ENCODE assay signal across 20 mouse cellular contexts in the genomic region with DNA sequence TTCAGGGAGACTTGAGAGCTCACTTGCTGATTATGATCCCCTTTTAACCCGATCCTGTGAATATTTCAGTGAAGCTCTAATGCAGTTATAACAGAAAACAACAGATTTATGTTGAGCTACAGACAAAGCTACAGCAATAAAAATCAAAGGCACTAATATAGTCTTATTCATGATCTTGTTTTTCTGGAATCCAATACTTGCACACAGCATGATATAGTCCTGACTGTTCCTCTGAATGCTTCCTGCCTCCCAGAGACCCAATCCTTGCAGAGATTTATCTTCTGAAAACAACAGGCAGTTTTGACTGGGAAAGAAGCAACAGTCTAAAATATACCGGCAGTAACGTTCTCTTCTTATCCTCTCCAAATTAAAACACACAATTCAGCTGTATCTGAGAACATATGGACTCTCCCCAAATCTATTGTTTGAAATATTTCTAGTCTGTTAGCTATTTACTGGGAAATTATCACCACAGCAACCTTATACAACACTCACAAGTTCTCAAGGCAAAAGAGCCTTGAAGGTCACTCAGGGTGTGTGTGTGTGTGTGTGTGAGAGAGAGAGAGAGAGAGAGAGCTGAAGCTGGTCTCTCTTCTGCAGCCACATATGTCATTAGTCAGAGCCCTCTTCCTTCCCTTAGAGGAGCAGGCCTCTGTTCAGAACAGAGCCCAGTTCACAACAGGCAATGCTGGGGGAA. TPM values are rescaled to one million over a fixed set of nuclear protein-coding genes. Genes with fewer than 3 reads are reported as not detected.
DNase-seq lines count a peak whose midpoint lies in the region; ATAC-seq and TF ChIP-seq lines count a peak whose summit lies in the region.
"Had no signal": no experiment of that assay in that cellular context is flagged by ENCODE, and none has a peak within 500 bp of the region (broad histone marks: within the 10 kb centered on the region; RNA-seq: fewer than 3 reads in every experiment).

No protein-coding gene starts in this region.

- WGBS in intestine, embryonic 14.5 days, result 47% methylated on average over 3 of the region's 3 CpGs
- 50% methylated on average over 3 of the region's 3 CpGs for WGBS in intestine, embryonic 16.5 days
- 40% methylated on average over 3 of the region's 3 CpGs for WGBS in lung, embryonic 14.5 days
- WGBS in embryonic facial prominence, embryonic 10.5 days, result 71% methylated on average over 3 of the region's 3 CpGs
- 28% methylated on average over 3 of the region's 3 CpGs for WGBS in embryonic facial prominence, embryonic 15.5 days

- DNase-seq in intestine, embryonic 14.5 days (ENCODE audit: low spot score), result no peak
- DNase-seq in lung, embryonic 14.5 days, result no peak
- DNase-seq in lung, postnatal 4 days, result no peak
- DNase-seq in embryonic facial prominence, embryonic 10.5 days (ENCODE audit: low spot score), result no peak
- no peak for DNase-seq in right cerebral cortex, postnatal 10 days (ENCODE audit: low spot score in 2 of 2)
- DNase-seq in cerebellum, adult 9-11 months, result no peak
- DNase-seq: B cell, adult 2 months; cerebellum, adult 18-20 months; cerebellum, postnatal 36 days; forebrain, postnatal 0 days; gastrocnemius, postnatal 36 days; kidney, adult 18-20 months; liver; liver, postnatal 0 days; thymus, postnatal 25 days had no signal

- TF ChIP-seq CTCF in lung, embryonic 14.5 days (IDR thresholded peaks at IDR 0.05; ENCODE audit: low read depth), result no peak

- H3K36me3 ChIP-seq in intestine, embryonic 14.5 days (ENCODE audit: control insufficient read depth, insufficient read depth, low read length), result no peaks in the 10 kb centered on the region
- no peaks in the 10 kb centered on the region for H3K36me3 ChIP-seq in intestine, embryonic 16.5 days (ENCODE audit: control insufficient read depth, insufficient read depth, low read length)
- no peaks in the 10 kb centered on the region for H3K36me3 ChIP-seq in lung, embryonic 14.5 days (ENCODE audit: insufficient read depth)
- H3K36me3 ChIP-seq in embryonic facial prominence, embryonic 10.5 days (replicated peaks), result no peaks in the 10 kb centered on the region
- H3K36me3 ChIP-seq in embryonic facial prominence, embryonic 15.5 days, result no peaks in the 10 kb centered on the region
- H3K36me3 ChIP-seq: midbrain, embryonic 13.5 days had no signal

- no peak overlapping the region for H3K4me3 ChIP-seq in intestine, embryonic 14.5 days (ENCODE audit: low read depth, low read length)
- no peak overlapping the region for H3K4me3 ChIP-seq in intestine, embryonic 16.5 days (ENCODE audit: low read length)
- no peak overlapping the region for H3K4me3 ChIP-seq in lung, embryonic 14.5 days (ENCODE audit: low read depth, low read length)
- no peak overlapping the region for H3K4me3 ChIP-seq in embryonic facial prominence, embryonic 10.5 days
- H3K4me3 ChIP-seq in embryonic facial prominence, embryonic 15.5 days (replicated peaks), result no peak overlapping the region
- H3K4me3 ChIP-seq: midbrain, embryonic 13.5 days had no signal

- no peak overlapping the region for H3K4me2 ChIP-seq in intestine, embryonic 14.5 days (ENCODE audit: low read length)
- H3K4me2 ChIP-seq in intestine, embryonic 16.5 days (ENCODE audit: low read depth, low read length), result no peak overlapping the region
- no peak overlapping the region for H3K4me2 ChIP-seq in lung, embryonic 14.5 days
- no peak overlapping the region for H3K4me2 ChIP-seq in embryonic facial prominence, embryonic 15.5 days (replicated peaks)
- H3K4me2 ChIP-seq: hindbrain, embryonic 14.5 days; midbrain, embryonic 13.5 days had no signal

- H3K4me1 ChIP-seq in intestine, embryonic 14.5 days (replicated peaks; ENCODE audit: control insufficient read depth, insufficient read depth, low read length), result 0 out of 2 replicates have a peak, but pooled peaks cover 6% of the 10 kb centered on the region
- no peaks in the 10 kb centered on the region for H3K4me1 ChIP-seq in intestine, embryonic 16.5 days (ENCODE audit: control insufficient read depth, insufficient read depth, low read length)
- no peaks in the 10 kb centered on the region for H3K4me1 ChIP-seq in lung, embryonic 14.5 days (ENCODE audit: insufficient read depth)
- H3K4me1 ChIP-seq in embryonic facial prominence, embryonic 10.5 days, result peaks cover 19% of the 10 kb centered on the region
- H3K4me1 ChIP-seq in embryonic facial prominence, embryonic 15.5 days, result no peaks in the 10 kb centered on the region; the same call in 1 of the 2 replicates
- H3K4me1 ChIP-seq: midbrain, embryonic 13.5 days had no signal

- no peak for ATAC-seq in intestine, embryonic 14.5 days (replicated peaks; ENCODE audit: low FRiP score, low TSS enrichment, low read depth)
- no peak for ATAC-seq in intestine, embryonic 16.5 days
- ATAC-seq in lung, embryonic 14.5 days (ENCODE audit: insufficient read depth), result peak; percentile 54; the same call in 1 of the 2 replicates
- ATAC-seq in embryonic facial prominence, embryonic 15.5 days (ENCODE audit: insufficient number of reproducible peaks, low FRiP score, low TSS enrichment, low read depth), result no peak
- ATAC-seq: forebrain, postnatal 0 days; liver, postnatal 0 days; midbrain, embryonic 13.5 days had no signal

- no peaks in the 10 kb centered on the region for H3K9me3 ChIP-seq in intestine, embryonic 14.5 days (ENCODE audit: control insufficient read depth, low read length)
- no peaks in the 10 kb centered on the region for H3K9me3 ChIP-seq in intestine, embryonic 16.5 days (ENCODE audit: control insufficient read depth, low read length)
- H3K9me3 ChIP-seq in lung, embryonic 14.5 days (ENCODE audit: low read depth, low read length), result no peaks in the 10 kb centered on the region
- H3K9me3 ChIP-seq in embryonic facial prominence, embryonic 10.5 days, result no peaks in the 10 kb centered on the region
- no peaks in the 10 kb centered on the region for H3K9me3 ChIP-seq in embryonic facial prominence, embryonic 15.5 days (replicated peaks)
- H3K9me3 ChIP-seq: midbrain, embryonic 13.5 days had no signal

- H3K27ac ChIP-seq in intestine, embryonic 14.5 days (ENCODE audit: low read depth), result peak overlapping the region; percentile 57
- H3K27ac ChIP-seq in intestine, embryonic 16.5 days (ENCODE audit: low read length), result no peak overlapping the region
- H3K27ac ChIP-seq in lung, embryonic 14.5 days (ENCODE audit: low read depth), result peak overlapping the region; percentile 1; the same call in 1 of the 2 replicates
- peak overlapping the region; percentile 58 for H3K27ac ChIP-seq in embryonic facial prominence, embryonic 10.5 days (replicated peaks)
- 0 out of 2 replicates have a peak overlapping the region, but pooled peaks have one; percentile 22 for H3K27ac ChIP-seq in embryonic facial prominence, embryonic 15.5 days (replicated peaks)
- H3K27ac ChIP-seq: hindbrain, embryonic 14.5 days; midbrain, embryonic 13.5 days had no signal

- no peaks in the 10 kb centered on the region for H3K27me3 ChIP-seq in intestine, embryonic 14.5 days (replicated peaks; ENCODE audit: control insufficient read depth, insufficient read depth, low read length)
- no peaks in the 10 kb centered on the region for H3K27me3 ChIP-seq in intestine, embryonic 16.5 days (replicated peaks; ENCODE audit: control insufficient read depth, insufficient read depth, low read length)
- no peaks in the 10 kb centered on the region for H3K27me3 ChIP-seq in lung, embryonic 14.5 days (ENCODE audit: insufficient read depth, low read length)
- no peaks in the 10 kb centered on the region for H3K27me3 ChIP-seq in embryonic facial prominence, embryonic 10.5 days (replicated peaks; ENCODE audit: low read depth, poor library complexity, severe bottlenecking)
- H3K27me3 ChIP-seq in embryonic facial prominence, embryonic 15.5 days, result no peaks in the 10 kb centered on the region
- H3K27me3 ChIP-seq: midbrain, embryonic 13.5 days had no signal

- no peak overlapping the region for H3K9ac ChIP-seq in intestine, embryonic 14.5 days (ENCODE audit: low read length)
- no peak overlapping the region for H3K9ac ChIP-seq in intestine, embryonic 16.5 days (ENCODE audit: low read depth, low read length)
- H3K9ac ChIP-seq in lung, embryonic 14.5 days, result no peak overlapping the region
- no peak overlapping the region for H3K9ac ChIP-seq in embryonic facial prominence, embryonic 15.5 days
- H3K9ac ChIP-seq: forebrain, postnatal 0 days; hindbrain, embryonic 14.5 days; liver, postnatal 0 days; midbrain, embryonic 13.5 days had no signal

RNA-seq across cellular contexts. Expression of a gene that starts 16.8 kb away (rescaled TPM):
- polyA plus RNA-seq in intestine, embryonic 14.5 days (2014; fragmentation: Nextera tagmentation; extraction: Ambion mirVana), result 0.60 and 0.74 TPM in 2 replicates
- 0.10 and 0.24 TPM in 2 replicates for polyA plus RNA-seq in intestine, embryonic 16.5 days (2015; fragmentation: Nextera tagmentation; extraction: Ambion mirVana)
- 0.16 and 0.31 TPM in 2 replicates for polyA plus RNA-seq in lung, embryonic 14.5 days (2014; fragmentation: Nextera tagmentation; extraction: Ambion mirVana)
- 0.35 and 0.44 TPM in 2 replicates for polyA plus RNA-seq in embryonic facial prominence, embryonic 10.5 days (2016; fragmentation: Nextera tagmentation; extraction: Ambion mirVana)
- 0.07 TPM in 1 of 2 replicates, not detected in the other for polyA plus RNA-seq in embryonic facial prominence, embryonic 15.5 days (2015; fragmentation: Nextera tagmentation; extraction: Ambion mirVana)
- polyA plus RNA-seq: heart, postnatal 0 days; hindbrain, embryonic 14.5 days; liver, postnatal 0 days; midbrain, embryonic 13.5 days had no signal
